Mouse (Mus musculus): ENCODE measurements around the gene Dnal1.

GRCm38 (mm10) chr12:84137131-84137530, 23.0 kb downstream of the Dnal1 start:
- TF ChIP-seq GATA1 (IDR thresholded peaks at IDR 0.05; ENCODE audit: borderline replicate concordance, low read length) (no peak), CTCF (IDR thresholded peaks at IDR 0.05; ENCODE audit: low read depth, low read length) (no peak), TAL1 (conservative IDR thresholded peaks at IDR 0.05; ENCODE audit: low read depth, low read length) (no peak), POLR2AphosphoS5 (IDR thresholded peaks at IDR 0.05; ENCODE audit: insufficient replicate concordance, low read depth, low read length) (no peak), GATA2 (IDR thresholded peaks at IDR 0.05; ENCODE audit: borderline replicate concordance, low read depth, low read length) (no peak)

Measured in G1E (cell line).